Mouse (Mus musculus) neural tube, embryonic 14.5 days (tissue): ENCODE results near the gene Safb2. TPM values are rescaled to one million over a fixed set of nuclear protein-coding genes. Genes with fewer than 3 reads are reported as not detected.
A peak's percentile ranks its signal among the peaks of the same experiment; 100 is the strongest.

Source experiments
- ATAC-seq: fragments of 200-750 bp; cut with Nextera tagmentation; 2 replicates; pipeline ENCODE4 v1.8.0; 2017; ENCODE audit warnings: low read depth, mild to moderate bottlenecking, moderate TSS enrichment, moderate library complexity
- H3K27ac ChIP-seq: fragments of 300-500 bp; sonication (generic); 2 replicates; pipeline ENCODE4 v1.5.1; 2014; ENCODE audit warnings: low read depth, mild to moderate bottlenecking, control low read depth, low read length, moderate library complexity, mixed read lengths
- H3K27me3 ChIP-seq: fragments of 300-500 bp; sonication (generic); 2 replicates; pipeline ENCODE4 v1.6.1; 2014; ENCODE audit warnings: low read length; ENCODE audit not compliant: control insufficient read depth, insufficient read depth
- H3K36me3 ChIP-seq: fragments of 300-500 bp; sonication (generic); 2 replicates; pipeline ENCODE4 v1.6.1; 2014; ENCODE audit warnings: low read length, mixed read lengths; ENCODE audit not compliant: control insufficient read depth, insufficient read depth
- H3K4me1 ChIP-seq: fragments of 300-500 bp; sonication (generic); 2 replicates; pipeline ENCODE4 v1.6.1; 2014; ENCODE audit warnings: low read length; ENCODE audit not compliant: control insufficient read depth, insufficient read depth
- H3K4me2 ChIP-seq: fragments of 300-500 bp; sonication (generic); 2 replicates; pipeline ENCODE4 v1.6.1; 2014; ENCODE audit warnings: mild to moderate bottlenecking, low read depth, low read length, control low read depth
- H3K4me3 ChIP-seq: fragments of 300-500 bp; sonication (generic); 2 replicates; pipeline ENCODE4 v1.5.1; 2014; ENCODE audit warnings: low read depth, low read length, control low read depth, mixed read lengths
- H3K9ac ChIP-seq: fragments of 300-500 bp; sonication (generic); replicated peaks from 2 replicates; pipeline ENCODE4 v1.6.1; 2014; ENCODE audit warnings: low read depth, mild to moderate bottlenecking, control low read depth, low read length, mixed read lengths
- H3K9me3 ChIP-seq: fragments of 300-500 bp; sonication (generic); 2 replicates; pipeline ENCODE4 v1.6.1; 2016; ENCODE audit warnings: low read length; ENCODE audit not compliant: control insufficient read depth
- WGBS: fragments of 180-500 bp; shearing (Covaris S2); extraction: QIAGEN DNeasy Blood & Tissue Kit; methylation state at CpG from one replicate; pipeline ENCODE4 v1.1.7; 2014; 5-methylcytosine and 5-hydroxymethylcytosine counted together
- polyA plus RNA-seq: library from polyadenylated mRNA; unstranded; fragments of >200 nt; fragmentation: Nextera tagmentation; extraction: Ambion mirVana; gene quantifications from 2 replicates; pipeline ENCODE4 v1.2.1, GENCODE M21; 2014

The Safb2 gene
- polyA plus RNA-seq, 1 experiment from 2014 or later = 58.4 TPM

GRCm38 (mm10) chr17:56572939-56573338, 11.4 kb downstream of the Safb2 start:
- H3K9me3 ChIP-seq = no peaks in the 10 kb centered on the region
- 90% methylated on average over 3 of the region's 3 CpGs for WGBS
- no peak overlapping the region for H3K27ac ChIP-seq
- H3K27me3 ChIP-seq = no peaks in the 10 kb centered on the region
- peaks cover 77% of the 10 kb centered on the region for H3K36me3 ChIP-seq
- no peaks in the 10 kb centered on the region for H3K4me1 ChIP-seq
- H3K9ac ChIP-seq = no peak overlapping the region
- H3K4me3 ChIP-seq = no peak overlapping the region
- no peak for ATAC-seq
- no peak overlapping the region for H3K4me2 ChIP-seq

DNA sequence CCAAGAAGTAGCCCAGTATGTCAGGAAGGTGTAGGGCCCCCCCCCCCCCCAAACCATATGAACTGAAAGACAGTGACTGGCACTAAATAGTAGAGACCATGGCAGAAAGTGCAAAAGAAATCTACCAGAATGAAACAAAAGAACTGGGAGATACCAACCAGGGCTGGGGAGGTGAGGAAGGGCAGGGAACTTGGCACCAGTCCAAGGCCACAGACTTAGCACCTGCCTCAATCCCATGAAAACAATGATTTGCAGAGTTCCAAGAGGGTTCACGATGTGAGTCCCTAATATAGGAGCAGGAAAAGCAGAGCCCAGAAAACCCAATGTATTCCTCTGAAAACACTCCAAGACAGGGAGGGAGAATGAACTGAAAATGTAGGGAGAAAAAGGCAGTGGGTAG, 12.2 kb downstream of the Safb2 start:
- Histone ChIP-seq H3K4me2 (no peak overlapping the region), H3K4me1 (no peaks in the 10 kb centered on the region), H3K9ac (no peak overlapping the region), H3K27me3 (no peaks in the 10 kb centered on the region), H3K36me3 (peaks cover 77% of the 10 kb centered on the region), H3K27ac (no peak overlapping the region), H3K9me3 (no peaks in the 10 kb centered on the region), H3K4me3 (no peak overlapping the region)
- no peak for ATAC-seq
- WGBS = 50% methylated on average over 1 of the region's 1 CpGs

GRCm38 (mm10) chr17:56570287-56570686, 14.1 kb downstream of the Safb2 start:
- H3K27ac ChIP-seq = no peak overlapping the region
- H3K36me3 ChIP-seq = peaks cover 85% of the 10 kb centered on the region
- H3K9me3 ChIP-seq = no peaks in the 10 kb centered on the region
- no peak overlapping the region for H3K4me2 ChIP-seq
- WGBS = 97% methylated on average over 4 of the region's 4 CpGs
- ATAC-seq = no peak
- H3K4me3 ChIP-seq = no peak overlapping the region
- H3K9ac ChIP-seq = no peak overlapping the region
- H3K4me1 ChIP-seq = no peaks in the 10 kb centered on the region
- no peaks in the 10 kb centered on the region for H3K27me3 ChIP-seq

- Histone ChIP-seq H3K4me2 (no peak overlapping the region), H3K4me1 (no peaks in the 10 kb centered on the region), H3K9me3 (no peaks in the 10 kb centered on the region), H3K27ac (no peak overlapping the region), H3K9ac (no peak overlapping the region), H3K36me3 (peaks cover 92% of the 10 kb centered on the region), H3K27me3 (no peaks in the 10 kb centered on the region), H3K4me3 (no peak overlapping the region)
- no peak for ATAC-seq
- 96% methylated on average over 4 of the region's 4 CpGs for WGBS
Measured at GRCm38 (mm10) chr17:56567370-56567769, 17.0 kb downstream of the Safb2 start.

DNA sequence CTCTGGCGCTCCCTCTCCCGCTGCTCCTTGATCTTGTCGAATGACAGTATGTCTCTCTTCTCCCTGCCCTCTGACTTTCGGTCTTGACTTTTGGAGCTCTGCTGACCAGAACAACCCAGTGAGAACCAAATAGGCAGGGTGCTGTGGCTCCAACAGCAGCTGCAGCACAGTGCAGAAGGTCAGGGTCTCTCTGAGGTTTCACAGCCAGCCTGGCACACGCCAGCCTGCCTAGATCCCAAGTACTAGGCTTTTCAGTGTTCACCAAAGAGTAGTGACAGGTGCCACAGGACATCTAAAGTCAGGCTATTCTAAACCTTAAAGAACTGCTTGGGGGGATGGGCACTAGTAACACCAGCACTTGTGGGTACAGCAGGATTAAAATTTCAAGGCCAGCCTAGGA, 17.5 kb downstream of the Safb2 start:
- H3K9ac ChIP-seq = no peak overlapping the region
- no peak overlapping the region for H3K27ac ChIP-seq
- no peak for ATAC-seq
- WGBS = 96% methylated on average over 5 of the region's 5 CpGs
- H3K4me3 ChIP-seq = no peak overlapping the region
- H3K36me3 ChIP-seq = peaks cover 93% of the 10 kb centered on the region
- no peaks in the 10 kb centered on the region for H3K9me3 ChIP-seq
- H3K4me1 ChIP-seq = no peaks in the 10 kb centered on the region
- no peak overlapping the region for H3K4me2 ChIP-seq
- H3K27me3 ChIP-seq = no peaks in the 10 kb centered on the region

DNA sequence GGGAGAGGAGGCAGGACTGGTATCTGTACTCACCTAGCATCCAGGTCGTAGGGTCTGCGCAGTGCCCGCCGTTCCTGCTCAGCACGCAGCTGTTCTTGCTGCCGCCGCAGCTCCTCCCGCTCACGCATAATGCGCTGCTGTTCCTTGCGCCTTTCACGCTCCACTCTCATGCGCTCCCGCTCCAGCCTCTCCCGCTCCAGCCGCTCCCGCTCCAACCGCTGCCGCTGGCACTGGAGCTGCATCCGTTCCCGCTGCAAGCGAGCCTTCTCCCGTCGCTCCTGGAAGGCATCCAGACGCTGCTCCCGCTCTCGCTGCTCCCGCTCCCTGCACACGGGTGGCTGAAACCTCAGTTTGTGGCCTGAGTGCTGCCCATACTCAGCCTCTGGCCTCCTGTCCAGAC, 18.1 kb downstream of the Safb2 start:
- Histone ChIP-seq H3K36me3 (peaks cover 93% of the 10 kb centered on the region), H3K27me3 (no peaks in the 10 kb centered on the region), H3K4me2 (no peak overlapping the region), H3K4me1 (no peaks in the 10 kb centered on the region), H3K4me3 (no peak overlapping the region), H3K9me3 (no peaks in the 10 kb centered on the region), H3K9ac (no peak overlapping the region), H3K27ac (no peak overlapping the region)
- ATAC-seq = no peak
- WGBS = 94% methylated on average over 29 of the region's 29 CpGs

DNA sequence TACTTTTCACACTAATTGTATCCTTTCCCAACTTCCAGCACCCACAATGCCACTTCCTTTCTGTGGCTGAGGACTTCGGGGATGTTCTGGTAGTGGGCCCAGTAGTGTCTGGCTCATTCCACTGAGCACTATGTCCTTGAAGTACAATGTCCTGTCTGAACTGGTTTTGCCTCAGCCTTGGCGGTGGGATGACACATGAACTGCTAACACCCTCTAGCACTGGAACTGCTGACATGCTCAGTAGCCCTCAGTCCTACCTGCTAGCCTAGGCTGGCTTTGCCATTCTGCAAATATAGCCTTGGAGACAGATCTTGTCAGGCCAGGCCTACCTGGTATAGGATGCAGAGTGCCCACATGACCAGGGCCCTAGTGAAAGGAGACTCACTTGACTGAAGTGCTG, 22.5 kb downstream of the Safb2 start:
- WGBS = 94% methylated on average over 2 of the region's 2 CpGs
- H3K9me3 ChIP-seq = no peaks in the 10 kb centered on the region
- peaks cover 60% of the 10 kb centered on the region for H3K36me3 ChIP-seq
- H3K27ac ChIP-seq = no peak overlapping the region
- no peaks in the 10 kb centered on the region for H3K4me1 ChIP-seq
- H3K27me3 ChIP-seq = no peaks in the 10 kb centered on the region
- H3K4me2 ChIP-seq = no peak overlapping the region
- no peak overlapping the region for H3K4me3 ChIP-seq
- H3K9ac ChIP-seq = no peak overlapping the region
- no peak for ATAC-seq

GRCm38 (mm10) chr17:56560131-56560530, 24.3 kb downstream of the Safb2 start:
- no peaks in the 10 kb centered on the region for H3K27me3 ChIP-seq
- peaks cover 43% of the 10 kb centered on the region for H3K36me3 ChIP-seq
- H3K9me3 ChIP-seq = no peaks in the 10 kb centered on the region
- H3K27ac ChIP-seq = no peak overlapping the region
- ATAC-seq = no peak
- 100% methylated on average over 1 of the region's 1 CpGs for WGBS
- no peak overlapping the region for H3K4me3 ChIP-seq
- no peaks in the 10 kb centered on the region for H3K4me1 ChIP-seq
- H3K9ac ChIP-seq = no peak overlapping the region
- H3K4me2 ChIP-seq = no peak overlapping the region

GRCm38 (mm10) chr17:56559386-56559785, 25.0 kb downstream of the Safb2 start:
- ATAC-seq = no peak
- Histone ChIP-seq H3K4me3 (no peak overlapping the region), H3K36me3 (peaks cover 35% of the 10 kb centered on the region), H3K4me2 (no peak overlapping the region), H3K27ac (no peak overlapping the region), H3K9ac (no peak overlapping the region), H3K4me1 (no peaks in the 10 kb centered on the region), H3K9me3 (no peaks in the 10 kb centered on the region), H3K27me3 (no peaks in the 10 kb centered on the region)
- 82% methylated on average over 3 of the region's 3 CpGs for WGBS

DNA sequence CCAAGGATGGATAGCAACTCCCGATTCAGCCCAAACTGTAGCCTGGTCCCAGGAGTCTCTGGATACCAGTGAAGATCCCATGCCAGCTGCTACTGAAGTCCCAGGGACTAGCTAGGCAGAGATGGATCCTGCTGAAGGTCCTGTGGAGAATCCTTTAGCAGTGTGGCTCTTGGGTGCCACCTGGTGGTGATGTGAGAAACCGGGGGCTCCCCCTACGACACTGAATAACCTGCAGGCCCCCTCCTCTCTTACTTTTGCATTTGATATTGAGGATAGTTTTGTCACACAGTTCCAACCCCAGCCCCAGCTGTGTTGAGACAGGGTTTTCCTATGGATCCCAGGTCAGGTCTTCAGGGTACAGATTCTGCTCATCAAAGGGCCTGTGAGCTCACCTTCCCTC, 25.9 kb downstream of the Safb2 start:
- 19% methylated on average over 3 of the region's 3 CpGs for WGBS
- no peak overlapping the region for H3K27ac ChIP-seq
- no peak overlapping the region for H3K4me2 ChIP-seq
- H3K4me3 ChIP-seq = no peak overlapping the region
- no peaks in the 10 kb centered on the region for H3K9me3 ChIP-seq
- H3K9ac ChIP-seq = no peak overlapping the region
- ATAC-seq = peak; percentile 66
- H3K4me1 ChIP-seq = no peaks in the 10 kb centered on the region
- peaks cover 26% of the 10 kb centered on the region for H3K36me3 ChIP-seq
- no peaks in the 10 kb centered on the region for H3K27me3 ChIP-seq
